Mouse (Mus musculus) cortical plate, adult 2 months (tissue): ENCODE data around the gene 4933430I17Rik.

Source experiments
- CTCF ChIP-seq: fragments of 200-500 bp; IDR thresholded peaks from 2 replicates; pipeline ENCODE4 v1.5.1; 2011; ENCODE audit warnings: mild to moderate bottlenecking, control low read depth, low read length; ENCODE audit not compliant: insufficient read depth; ENCODE audit errors: extremely low read depth
- POLR2A ChIP-seq: fragments of 200-500 bp; IDR thresholded peaks from 2 replicates; pipeline ENCODE4 v1.6.1; 2011; ENCODE audit warnings: mild to moderate bottlenecking, low read length, control low read depth; ENCODE audit not compliant: insufficient read depth; ENCODE audit errors: extremely low read depth

DNA sequence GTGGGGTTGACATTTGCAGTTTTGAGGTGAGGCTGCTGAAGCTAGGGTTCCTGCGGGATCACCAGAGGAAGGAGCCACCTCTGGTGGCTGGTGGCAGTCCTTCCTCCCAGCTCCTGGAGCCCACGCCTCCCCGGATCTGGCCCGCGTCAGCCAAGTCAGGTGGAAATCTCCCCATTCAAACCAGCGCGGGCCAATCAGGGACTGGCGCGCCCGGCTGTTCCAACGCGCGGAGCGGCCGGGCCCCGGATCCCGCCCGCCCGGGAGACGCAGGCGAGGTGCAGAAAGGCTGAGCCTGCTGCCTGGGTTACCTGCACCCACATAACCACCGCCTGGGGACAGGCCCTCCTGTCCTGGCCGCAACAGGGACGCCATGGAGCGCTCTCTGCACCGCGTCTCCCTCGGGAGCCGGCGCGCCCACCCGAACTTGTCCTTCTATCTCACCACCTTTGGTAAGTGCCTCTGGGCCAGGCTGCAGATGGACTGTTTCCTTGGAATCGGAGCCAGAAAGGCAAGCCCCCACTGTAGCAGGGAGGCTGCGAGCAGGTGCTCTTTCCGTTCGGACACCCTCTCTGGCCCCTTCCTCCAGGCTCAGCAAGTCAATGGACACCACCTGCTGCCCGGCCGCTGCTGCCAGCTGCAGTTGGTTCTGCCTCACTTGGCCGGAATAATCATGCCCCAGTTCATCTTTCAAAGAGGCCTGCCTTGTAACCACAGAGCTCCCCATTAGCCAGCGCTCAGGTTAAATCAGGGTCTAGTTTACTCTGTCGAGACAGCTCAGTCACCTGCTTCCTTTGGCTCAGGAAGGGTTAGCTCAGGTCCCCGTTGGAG, 58.3 kb downstream of the 4933430I17Rik start:
- TF ChIP-seq CTCF (no peak), POLR2A (no peak)
